Comparison of ENCODE assay signal across 33 mouse cellular contexts in genomic region chr6:138838043-138838442, GRCm38 (mm10).
"Had no signal": no experiment of that assay in that cellular context is flagged by ENCODE, and none has a peak within 500 bp of the region (broad histone marks: within the 10 kb centered on the region; RNA-seq: fewer than 3 reads in every experiment).

No protein-coding gene starts in this region.

- H3K27ac ChIP-seq: heart, embryonic 13.5 days; heart, embryonic 15.5 days; hindbrain, embryonic 10.5 days; hindbrain, embryonic 12.5 days; hindbrain, embryonic 13.5 days; hindbrain, embryonic 14.5 days; hindbrain, embryonic 15.5 days; hindbrain, postnatal 0 days; intestine, embryonic 15.5 days; kidney, embryonic 15.5 days; kidney, postnatal 0 days; left cerebral cortex, adult 2 months had no signal

- H3K4me2 ChIP-seq: heart, embryonic 11.5 days; heart, embryonic 13.5 days; heart, embryonic 15.5 days; hindbrain, embryonic 12.5 days; hindbrain, embryonic 13.5 days; hindbrain, embryonic 14.5 days; hindbrain, embryonic 15.5 days; intestine, embryonic 15.5 days; kidney, embryonic 15.5 days had no signal

- ATAC-seq: hindbrain, embryonic 16.5 days; hindbrain, postnatal 0 days; inflammation-experienced regulatory T-cells, adult 6 months; intestine, embryonic 15.5 days; intestine, embryonic 16.5 days; intestine, postnatal 0 days had no signal

- H3K9me3 ChIP-seq: heart, embryonic 13.5 days; heart, embryonic 15.5 days; hindbrain, embryonic 10.5 days; hindbrain, embryonic 12.5 days; hindbrain, embryonic 13.5 days; hindbrain, embryonic 15.5 days; intestine, embryonic 15.5 days; kidney, embryonic 15.5 days had no signal

- H3K9ac ChIP-seq: heart, embryonic 13.5 days; heart, embryonic 15.5 days; hindbrain, embryonic 12.5 days; hindbrain, embryonic 13.5 days; hindbrain, embryonic 14.5 days; hindbrain, embryonic 15.5 days; intestine, embryonic 15.5 days; kidney, embryonic 15.5 days had no signal

- H3K36me3 ChIP-seq: heart, embryonic 13.5 days; heart, embryonic 15.5 days; hindbrain, embryonic 10.5 days; hindbrain, embryonic 12.5 days; hindbrain, embryonic 13.5 days; hindbrain, embryonic 15.5 days; intestine, embryonic 15.5 days; kidney, embryonic 15.5 days had no signal

- H3K4me3 ChIP-seq: heart, embryonic 13.5 days; heart, embryonic 15.5 days; hindbrain, embryonic 10.5 days; hindbrain, embryonic 12.5 days; hindbrain, embryonic 13.5 days; hindbrain, embryonic 15.5 days; intestine, embryonic 15.5 days; kidney, embryonic 15.5 days; layer of hippocampus, adult 2 months; left cerebral cortex, adult 2 months had no signal

- DNase-seq: heart, postnatal 10 days; heart, postnatal 14 days; heart, postnatal 36 days; heart, postnatal 4 days; kidney, adult 11 months; kidney, adult 18-20 months; kidney, adult 2 months; kidney, adult 8-10 months; kidney, adult 9 months; kidney, postnatal 10 days; kidney, postnatal 14 days; kidney, postnatal 36 days; kidney, postnatal 4 days; layer of hippocampus, adult 9-11 months; layer of hippocampus, postnatal 36 days had no signal

- H3K4me1 ChIP-seq: heart, embryonic 13.5 days; heart, embryonic 15.5 days; hindbrain, embryonic 10.5 days; hindbrain, embryonic 12.5 days; hindbrain, embryonic 13.5 days; hindbrain, embryonic 15.5 days; intestine, embryonic 15.5 days; kidney, embryonic 15.5 days had no signal

- H3K27me3 ChIP-seq: heart, embryonic 13.5 days; heart, embryonic 15.5 days; hindbrain, embryonic 12.5 days; hindbrain, embryonic 13.5 days; hindbrain, embryonic 15.5 days; intestine, embryonic 15.5 days; kidney, embryonic 15.5 days had no signal
